Mouse (Mus musculus) gastrocnemius, postnatal 10 days (tissue): Measurements from ENCODE around the gene Olfr675. TPM values are rescaled to one million over a fixed set of nuclear protein-coding genes. Genes with fewer than 3 reads are reported as not detected.
"Not testable (repeated sequence)": the region's sequence is repeated elsewhere in the genome, so short reads cannot be mapped to it uniquely, and the experiment has no call there.

Experiments
- DNase-seq: peaks from one replicate; pipeline ENCODE4 v3.0.0; 2021; ENCODE audit warnings: mixed read lengths
- long read RNA-seq, 2 experiments: library from polyadenylated mRNA; stranded (forward); transcript quantifications; one replicate each; pipeline ENCODE4 v2.0.0; 2021
- total RNA-seq, 2 experiments: library from RNA; stranded (reverse); gene quantifications; 2 replicates each; pipeline ENCODE4 v1.2.3; 2021

Gene Olfr675
- not detected for total RNA-seq
- long read RNA-seq, experiment 1, result 0 reads
- long read RNA-seq, experiment 2, result 0 reads

DNA sequence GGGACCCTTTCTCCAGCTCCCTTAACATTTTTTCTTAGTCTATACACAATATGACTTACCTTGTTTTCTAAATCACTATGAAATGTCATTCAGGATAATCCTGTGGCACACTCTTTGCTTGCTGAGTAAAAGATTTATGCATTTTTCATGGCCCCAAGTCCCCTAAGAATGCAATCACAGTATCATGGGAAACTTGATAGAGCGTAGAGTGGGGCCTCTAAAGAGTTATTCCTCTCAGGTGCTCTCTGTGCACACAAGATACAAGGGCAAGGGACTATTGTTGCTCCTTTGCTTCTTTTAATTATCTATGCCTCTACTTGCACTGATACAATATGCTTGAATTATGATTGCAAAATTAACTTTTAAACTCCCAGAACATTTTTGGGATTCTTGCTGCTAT lies at the start of gene Olfr675:
TSS of gene Olfr675 (minus strand) at position 101 of the 400 bp plus-strand sequence.
- no peak for DNase-seq

- DNase-seq, result no peak
Measured at GRCm38 (mm10) chr7:105064175-105064574, 35.9 kb upstream of the Olfr675 start, which contains the start of gene Olfr678. Olfr678 (plus strand) TSS chr7:105064475.

DNA sequence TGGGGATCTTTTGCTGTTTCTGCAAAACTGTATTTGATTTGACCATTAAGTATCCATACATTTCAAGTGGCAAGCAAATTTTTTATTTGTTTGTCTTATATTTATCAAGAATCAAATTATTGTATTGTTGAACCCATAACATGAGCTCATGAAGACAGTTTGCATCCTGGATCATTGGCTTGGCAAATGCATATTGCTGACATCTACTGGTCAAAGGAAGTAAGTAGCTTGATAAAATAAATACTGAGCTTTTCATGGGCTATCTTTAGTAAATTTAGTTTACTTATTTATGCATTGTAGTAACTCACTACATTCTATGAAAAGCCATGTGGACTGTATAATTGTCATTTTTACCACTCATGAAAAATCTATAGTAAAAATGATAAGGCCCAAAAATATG lies 30.7 kb upstream of the Olfr675 start:
- no peak for DNase-seq

DNA sequence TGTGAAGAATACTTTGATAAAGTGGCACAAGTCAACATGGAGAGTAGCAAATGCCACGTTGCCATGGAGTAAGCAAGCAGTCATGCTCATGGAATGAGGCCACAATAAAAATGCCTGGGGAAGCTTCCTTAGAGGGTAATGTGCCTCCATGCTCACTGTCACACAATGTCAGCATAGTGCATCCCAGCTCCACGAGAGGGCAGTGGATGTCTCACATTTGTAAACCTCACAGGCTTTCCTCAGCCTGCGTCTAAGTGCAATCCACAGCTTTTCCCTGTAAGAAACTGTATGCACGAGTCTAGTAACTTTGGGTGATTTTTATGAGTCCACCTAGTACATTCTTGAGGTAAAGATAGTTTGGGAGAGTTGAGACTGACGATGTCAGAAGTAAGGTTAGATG lies 5.6 kb upstream of the Olfr675 start:
- DNase-seq, result not testable (repeated sequence)

- no peak for DNase-seq
Measured at GRCm38 (mm10) chr7:105032398-105032797, 4.1 kb upstream of the Olfr675 start, which contains the start of gene Olfr676. Olfr676 (plus strand) TSS chr7:105032698.

GRCm38 (mm10) chr7:105022530-105022929 lies 5.7 kb downstream of the Olfr675 start:
- DNase-seq, result no peak

- DNase-seq, result no peak
Measured at GRCm38 (mm10) chr7:105001929-105002328, 26.3 kb downstream of the Olfr675 start, which contains the start of gene Olfr672. Olfr672 (minus strand) TSS chr7:105002029.

DNA sequence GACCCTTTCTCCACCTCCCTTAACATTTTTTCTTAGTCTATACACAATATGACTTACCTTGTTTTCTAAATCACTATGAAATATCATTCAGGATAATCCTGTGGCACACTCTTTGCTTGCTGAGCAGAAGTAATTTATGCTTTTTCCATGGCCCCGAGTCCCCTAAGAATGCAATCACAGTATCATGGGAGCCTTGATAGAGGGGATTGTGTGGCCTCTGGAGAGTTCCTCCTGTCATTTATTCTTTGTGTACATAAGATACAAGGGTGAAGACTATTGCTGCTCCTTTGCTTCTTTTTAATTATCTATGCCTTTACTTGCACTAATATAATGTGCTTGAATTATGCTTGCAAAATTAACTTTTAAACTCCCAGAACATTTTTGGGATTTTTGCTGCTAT lies 49.2 kb downstream of the Olfr675 start, which contains the start of gene Olfr671:
TSS of gene Olfr671 (minus strand) at position 101 of the 400 bp plus-strand sequence.
- no peak for DNase-seq

GRCm38 (mm10) chr7:104972507-104972906 lies 55.8 kb downstream of the Olfr675 start:
- not testable (repeated sequence) for DNase-seq

Other genes starting within 250 kb of the Olfr675 start
- gene Usp17lb, start 185.9 kb downstream of the Olfr675 start, total RNA-seq, result not detected
- not detected for gene Usp17la, start 171.5 kb downstream of the Olfr675 start, total RNA-seq
- gene Olfr665, start 150.4 kb downstream of the Olfr675 start, total RNA-seq, result not detected
- gene Olfr666, start 132.5 kb downstream of the Olfr675 start, total RNA-seq, result not detected
- gene Olfr667, start 107.0 kb downstream of the Olfr675 start, total RNA-seq, result not detected
- not detected for gene Olfr668, start 100.4 kb downstream of the Olfr675 start, total RNA-seq
- gene Olfr669, start 94.2 kb downstream of the Olfr675 start, total RNA-seq, result not detected
- not detected for gene Olfr670, start 65.8 kb downstream of the Olfr675 start, total RNA-seq
- not detected for gene Olfr671, start 49.3 kb downstream of the Olfr675 start, total RNA-seq
- not detected for gene Olfr672, start 26.4 kb downstream of the Olfr675 start, total RNA-seq
- not detected for gene Olfr676, start 4.2 kb upstream of the Olfr675 start, total RNA-seq
- not detected for gene Olfr677, start 22.9 kb upstream of the Olfr675 start, total RNA-seq
- not detected for gene Olfr678, start 36.0 kb upstream of the Olfr675 start, total RNA-seq
- gene Olfr679, start 52.7 kb upstream of the Olfr675 start, total RNA-seq, result not detected
- gene Olfr680-ps1, start 64.4 kb upstream of the Olfr675 start, total RNA-seq, result not detected
- not detected for gene Olfr681, start 88.4 kb upstream of the Olfr675 start, total RNA-seq
- not detected for gene Olfr683, start 118.6 kb upstream of the Olfr675 start, total RNA-seq
- not detected for gene Olfr684, start 135.2 kb upstream of the Olfr675 start, total RNA-seq
- not detected for gene Olfr685, start 157.6 kb upstream of the Olfr675 start, total RNA-seq
- gene Olfr686, start 179.0 kb upstream of the Olfr675 start, total RNA-seq, result not detected